Mouse (Mus musculus): ENCODE results near the gene Nufip2. TPM values are rescaled to one million over a fixed set of nuclear protein-coding genes. Genes with fewer than 3 reads are reported as not detected.

Nufip2 gene
- polyA plus RNA-seq, 1 experiment from 2014 or later, result 3.8 TPM

GRCm38 (mm10) chr11:77693026-77693425, 7.1 kb downstream of the Nufip2 start:
- ATAC-seq, result no peak
- 81% methylated on average over 3 of the region's 3 CpGs for WGBS

GRCm38 (mm10) chr11:77697232-77697631, 11.3 kb downstream of the Nufip2 start:
- H3K27me3 ChIP-seq (replicated peaks; ENCODE audit: control insufficient read depth, insufficient read depth, low read length), result no peaks in the 10 kb centered on the region
- no peak overlapping the region for H3K9ac ChIP-seq (ENCODE audit: low read depth, low read length)
- H3K4me1 ChIP-seq (ENCODE audit: control insufficient read depth, insufficient read depth, low read length), result peaks cover 3% of the 10 kb centered on the region; the same call in 1 of the 2 replicates
- WGBS, result 58% methylated on average over 2 of the region's 2 CpGs
- peaks cover 17% of the 10 kb centered on the region; the same call in 1 of the 2 replicates for H3K36me3 ChIP-seq (ENCODE audit: control insufficient read depth, insufficient read depth, low read length)
- no peak overlapping the region for H3K4me3 ChIP-seq (ENCODE audit: low read length)
- H3K9me3 ChIP-seq (ENCODE audit: control insufficient read depth, low read length), result no peaks in the 10 kb centered on the region
- no peak for ATAC-seq
- no peak overlapping the region for H3K27ac ChIP-seq (ENCODE audit: low read length)
- no peak overlapping the region for H3K4me2 ChIP-seq (ENCODE audit: low read depth, low read length)

More at GRCm38 (mm10) chr11:77693026-77693425, 7.1 kb downstream of the Nufip2 start:
- H3K27ac ChIP-seq (ENCODE audit: low read length), result no peak overlapping the region
- no peaks in the 10 kb centered on the region for H3K27me3 ChIP-seq (replicated peaks; ENCODE audit: control insufficient read depth, insufficient read depth, low read length)
- H3K9ac ChIP-seq (ENCODE audit: low read depth, low read length), result no peak overlapping the region
- H3K9me3 ChIP-seq (ENCODE audit: control insufficient read depth, low read length), result no peaks in the 10 kb centered on the region
- no peak overlapping the region for H3K4me2 ChIP-seq (ENCODE audit: low read depth, low read length)
- peaks cover 7% of the 10 kb centered on the region for H3K4me1 ChIP-seq (ENCODE audit: control insufficient read depth, insufficient read depth, low read length)
- H3K4me3 ChIP-seq (ENCODE audit: low read length), result no peak overlapping the region
- H3K36me3 ChIP-seq (ENCODE audit: control insufficient read depth, insufficient read depth, low read length), result peaks cover 15% of the 10 kb centered on the region; the same call in 1 of the 2 replicates

- Histone ChIP-seq H3K4me1 (ENCODE audit: control insufficient read depth, insufficient read depth, low read length) (no peaks in the 10 kb centered on the region), H3K36me3 (ENCODE audit: control insufficient read depth, insufficient read depth, low read length) (0 out of 2 replicates have a peak, but pooled peaks cover 3% of the 10 kb centered on the region), H3K27me3 (replicated peaks; ENCODE audit: control insufficient read depth, insufficient read depth, low read length) (no peaks in the 10 kb centered on the region), H3K4me2 (ENCODE audit: low read depth, low read length) (no peak overlapping the region), H3K9me3 (ENCODE audit: control insufficient read depth, low read length) (no peaks in the 10 kb centered on the region), H3K9ac (ENCODE audit: low read depth, low read length) (no peak overlapping the region), H3K27ac (ENCODE audit: low read length) (no peak overlapping the region), H3K4me3 (ENCODE audit: low read length) (no peak overlapping the region)
- whole genome bisulfite sequencing, result 88% methylated on average over 3 of the region's 3 CpGs
- ATAC-seq, result no peak
Observed at GRCm38 (mm10) chr11:77705920-77706319, 20.0 kb downstream of the Nufip2 start.

GRCm38 (mm10) chr11:77709039-77709438, 23.1 kb downstream of the Nufip2 start:
- H3K4me1 ChIP-seq (ENCODE audit: control insufficient read depth, insufficient read depth, low read length), result no peaks in the 10 kb centered on the region
- 81% methylated on average over 3 of the region's 3 CpGs for WGBS
- no peak for ATAC-seq
- no peaks in the 10 kb centered on the region for H3K9me3 ChIP-seq (ENCODE audit: control insufficient read depth, low read length)
- 0 out of 2 replicates have a peak, but pooled peaks cover 6% of the 10 kb centered on the region for H3K36me3 ChIP-seq (ENCODE audit: control insufficient read depth, insufficient read depth, low read length)
- H3K27me3 ChIP-seq (replicated peaks; ENCODE audit: control insufficient read depth, insufficient read depth, low read length), result no peaks in the 10 kb centered on the region
- no peak overlapping the region for H3K9ac ChIP-seq (ENCODE audit: low read depth, low read length)
- no peak overlapping the region for H3K27ac ChIP-seq (ENCODE audit: low read length)
- H3K4me2 ChIP-seq (ENCODE audit: low read depth, low read length), result no peak overlapping the region
- H3K4me3 ChIP-seq (ENCODE audit: low read length), result no peak overlapping the region

- WGBS, result 92% methylated on average over 3 of the region's 3 CpGs
- no peaks in the 10 kb centered on the region for H3K4me1 ChIP-seq (ENCODE audit: control insufficient read depth, insufficient read depth, low read length)
- ATAC-seq, result no peak
- no peaks in the 10 kb centered on the region for H3K9me3 ChIP-seq (ENCODE audit: control insufficient read depth, low read length)
- H3K27ac ChIP-seq (ENCODE audit: low read length), result no peak overlapping the region
- no peak overlapping the region for H3K9ac ChIP-seq (ENCODE audit: low read depth, low read length)
- 0 out of 2 replicates have a peak, but pooled peaks cover 6% of the 10 kb centered on the region for H3K36me3 ChIP-seq (ENCODE audit: control insufficient read depth, insufficient read depth, low read length)
- no peak overlapping the region for H3K4me3 ChIP-seq (ENCODE audit: low read length)
- no peak overlapping the region for H3K4me2 ChIP-seq (ENCODE audit: low read depth, low read length)
- no peaks in the 10 kb centered on the region for H3K27me3 ChIP-seq (replicated peaks; ENCODE audit: control insufficient read depth, insufficient read depth, low read length)
Observed at GRCm38 (mm10) chr11:77713736-77714135, 27.8 kb downstream of the Nufip2 start.

GRCm38 (mm10) chr11:77719055-77719454, 33.1 kb downstream of the Nufip2 start:
- 92% methylated on average over 2 of the region's 2 CpGs for WGBS
- Histone ChIP-seq H3K27me3 (replicated peaks; ENCODE audit: control insufficient read depth, insufficient read depth, low read length) (no peaks in the 10 kb centered on the region), H3K4me3 (ENCODE audit: low read length) (no peak overlapping the region), H3K36me3 (ENCODE audit: control insufficient read depth, insufficient read depth, low read length) (no peaks in the 10 kb centered on the region), H3K27ac (ENCODE audit: low read length) (no peak overlapping the region), H3K4me2 (ENCODE audit: low read depth, low read length) (no peak overlapping the region), H3K9ac (ENCODE audit: low read depth, low read length) (no peak overlapping the region), H3K4me1 (ENCODE audit: control insufficient read depth, insufficient read depth, low read length) (no peaks in the 10 kb centered on the region), H3K9me3 (ENCODE audit: control insufficient read depth, low read length) (no peaks in the 10 kb centered on the region)
- ATAC-seq, result no peak

GRCm38 (mm10) chr11:77721389-77721788, 35.4 kb downstream of the Nufip2 start:
- ATAC-seq, result no peak
- H3K27ac ChIP-seq (ENCODE audit: low read length), result no peak overlapping the region
- no peak overlapping the region for H3K9ac ChIP-seq (ENCODE audit: low read depth, low read length)
- no peak overlapping the region for H3K4me3 ChIP-seq (ENCODE audit: low read length)
- H3K4me1 ChIP-seq (ENCODE audit: control insufficient read depth, insufficient read depth, low read length), result no peaks in the 10 kb centered on the region
- H3K36me3 ChIP-seq (ENCODE audit: control insufficient read depth, insufficient read depth, low read length), result no peaks in the 10 kb centered on the region
- WGBS, result 91% methylated on average over 4 of the region's 4 CpGs
- no peak overlapping the region for H3K4me2 ChIP-seq (ENCODE audit: low read depth, low read length)
- H3K27me3 ChIP-seq (replicated peaks; ENCODE audit: control insufficient read depth, insufficient read depth, low read length), result no peaks in the 10 kb centered on the region
- H3K9me3 ChIP-seq (ENCODE audit: control insufficient read depth, low read length), result no peaks in the 10 kb centered on the region

GRCm38 (mm10) chr11:77724766-77725165, 38.8 kb downstream of the Nufip2 start:
- Histone ChIP-seq H3K4me3 (ENCODE audit: low read length) (no peak overlapping the region), H3K36me3 (ENCODE audit: control insufficient read depth, insufficient read depth, low read length) (no peaks in the 10 kb centered on the region), H3K27me3 (replicated peaks; ENCODE audit: control insufficient read depth, insufficient read depth, low read length) (no peaks in the 10 kb centered on the region), H3K9me3 (ENCODE audit: control insufficient read depth, low read length) (no peaks in the 10 kb centered on the region), H3K27ac (ENCODE audit: low read length) (no peak overlapping the region), H3K4me2 (ENCODE audit: low read depth, low read length) (no peak overlapping the region), H3K9ac (ENCODE audit: low read depth, low read length) (no peak overlapping the region), H3K4me1 (ENCODE audit: control insufficient read depth, insufficient read depth, low read length) (no peaks in the 10 kb centered on the region)
- 79% methylated on average over 7 of the region's 7 CpGs for WGBS
- no peak for ATAC-seq

GRCm38 (mm10) chr11:77725183-77725582, 39.2 kb downstream of the Nufip2 start, which contains the start of gene Cryba1:
Cryba1 (minus strand) TSS chr11:77725283.
- no peaks in the 10 kb centered on the region for H3K36me3 ChIP-seq (ENCODE audit: control insufficient read depth, insufficient read depth, low read length)
- no peak within 1 kb of the TSS for H3K9ac ChIP-seq (ENCODE audit: low read depth, low read length)
- no peak within 1 kb of the TSS for H3K27ac ChIP-seq (ENCODE audit: low read length)
- H3K4me3 ChIP-seq (ENCODE audit: low read length), result no peak within 1 kb of the TSS
- H3K4me1 ChIP-seq (ENCODE audit: control insufficient read depth, insufficient read depth, low read length), result no peaks in the 10 kb centered on the region
- WGBS, result 63% methylated on average over 7 of the region's 7 CpGs
- H3K4me2 ChIP-seq (ENCODE audit: low read depth, low read length), result no peak within 1 kb of the TSS
- no peaks in the 10 kb centered on the region for H3K9me3 ChIP-seq (ENCODE audit: control insufficient read depth, low read length)
- H3K27me3 ChIP-seq (replicated peaks; ENCODE audit: control insufficient read depth, insufficient read depth, low read length), result no peaks in the 10 kb centered on the region
- ATAC-seq, result no peak

- no peak overlapping the region for H3K27ac ChIP-seq (ENCODE audit: low read length)
- no peaks in the 10 kb centered on the region for H3K9me3 ChIP-seq (ENCODE audit: control insufficient read depth, low read length)
- no peak overlapping the region for H3K4me2 ChIP-seq (ENCODE audit: low read depth, low read length)
- no peaks in the 10 kb centered on the region for H3K4me1 ChIP-seq (ENCODE audit: control insufficient read depth, insufficient read depth, low read length)
- no peak overlapping the region for H3K4me3 ChIP-seq (ENCODE audit: low read length)
- ATAC-seq, result no peak
- no peak overlapping the region for H3K9ac ChIP-seq (ENCODE audit: low read depth, low read length)
- H3K36me3 ChIP-seq (ENCODE audit: control insufficient read depth, insufficient read depth, low read length), result no peaks in the 10 kb centered on the region
- no peaks in the 10 kb centered on the region for H3K27me3 ChIP-seq (replicated peaks; ENCODE audit: control insufficient read depth, insufficient read depth, low read length)
- 70% methylated on average over 2 of the region's 2 CpGs for WGBS
Observed at GRCm38 (mm10) chr11:77728587-77728986, 42.6 kb downstream of the Nufip2 start.

All from intestine, embryonic 16.5 days (tissue).